ENCODE assay signal across 8 mouse cellular contexts in the genomic region with DNA sequence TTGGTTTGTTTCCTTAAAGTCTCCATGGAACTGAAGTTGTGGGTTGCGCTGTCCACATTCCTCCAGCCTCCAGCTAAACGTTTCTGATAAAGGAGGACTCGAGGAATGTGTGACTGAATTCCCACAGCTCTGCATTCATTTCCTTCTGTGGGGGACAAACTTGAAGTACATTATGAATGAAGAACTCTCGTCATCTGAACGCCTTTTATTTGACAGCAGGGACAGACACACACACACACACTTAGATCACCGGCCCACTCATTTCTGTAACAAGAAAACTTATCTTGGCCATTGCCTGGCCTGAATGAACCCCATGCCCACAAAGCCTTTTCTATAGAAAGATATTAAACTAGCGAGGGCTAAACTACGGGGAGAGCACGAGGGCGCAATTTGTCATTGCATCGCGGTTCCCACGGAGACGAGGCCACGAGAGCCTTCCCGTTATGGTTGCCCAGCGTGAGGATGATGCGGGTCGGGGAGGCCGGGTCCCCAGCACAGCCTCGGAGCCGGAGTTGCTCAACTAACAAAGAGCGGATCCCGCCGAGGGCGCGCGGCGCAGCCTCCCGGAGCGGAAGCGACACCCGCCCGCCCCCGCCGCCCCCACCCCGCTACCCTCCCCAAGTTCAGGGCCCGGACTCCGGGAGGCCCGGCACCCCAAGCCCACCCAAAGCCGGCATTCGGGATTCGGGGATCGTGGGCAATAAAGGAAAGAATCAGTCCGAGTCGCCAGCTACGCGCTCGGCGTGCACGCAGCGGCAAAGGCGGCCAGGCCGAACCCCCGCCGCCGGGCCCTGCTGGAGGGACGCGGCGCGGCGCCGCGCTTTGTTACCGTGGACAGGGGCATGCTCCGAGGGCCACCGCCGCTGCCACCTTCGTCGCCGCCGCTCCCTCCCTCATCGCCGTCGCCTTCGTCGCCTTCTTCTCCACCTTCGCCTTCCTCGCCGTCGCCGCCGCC. TPM values are rescaled to one million over a fixed set of nuclear protein-coding genes. Genes with fewer than 3 reads are reported as not detected.
DNase-seq lines count a peak whose midpoint lies in the region; ATAC-seq lines count a peak whose summit lies in the region.

No protein-coding gene starts in this region.

- 0 out of 2 replicates have a peak, but pooled peaks cover 4% of the 10 kb centered on the region for H3K36me3 ChIP-seq in forebrain, embryonic 12.5 days (replicated peaks)

- intact Hi-C loops in left cerebral cortex, postnatal 36 days (cut with DNase I): no loop called here

- peak overlapping the region; percentile 98 for H3K9ac ChIP-seq in forebrain, embryonic 12.5 days

- under 1% methylated on average over 82 of the region's 83 CpGs for WGBS in forebrain, embryonic 12.5 days

- peak; percentile 60 for DNase-seq in NIH3T3 (ENCODE audit: low read depth)
- peak; percentile 34 for DNase-seq in c-Kit-negative CD71-positive TER-119-positive erythroid progenitor cells, embryonic 14.5 days (ENCODE audit: low read depth, low spot score)
- DNase-seq in heart, postnatal 4 days: peak; percentile 68
- DNase-seq in left cerebral cortex, postnatal 36 days (ENCODE audit: low spot score in 2 of 2): peak; percentile 40 to 43
- peak; percentile 61 for DNase-seq in mesoderm, embryonic 11.5 days (ENCODE audit: low read depth, low spot score)
- peak; percentile 60 for DNase-seq in right cerebral cortex, postnatal 4 days

- peak overlapping the region; percentile 100 for H3K27ac ChIP-seq in forebrain, embryonic 12.5 days

- H3K27me3 ChIP-seq in forebrain, embryonic 12.5 days: no peaks in the 10 kb centered on the region

- peak overlapping the region; percentile 75 for H3K4me3 ChIP-seq in forebrain, embryonic 12.5 days (replicated peaks)

- peak; percentile 31 for ATAC-seq in forebrain, embryonic 12.5 days (ENCODE audit: low FRiP score)
- ATAC-seq in megakaryocyte-erythroid progenitor cell, adult 5-6 weeks (replicated peaks; ENCODE audit: low FRiP score, low TSS enrichment, poor library complexity, severe bottlenecking): no peak

- H3K4me1 ChIP-seq in forebrain, embryonic 12.5 days: peaks cover 31% of the 10 kb centered on the region

- H3K4me2 ChIP-seq in forebrain, embryonic 12.5 days: peak overlapping the region; percentile 61

- H3K9me3 ChIP-seq in forebrain, embryonic 12.5 days: no peaks in the 10 kb centered on the region

RNA-seq across cellular contexts. Expression of a gene that starts 1.0 kb away (rescaled TPM):
- polyA plus RNA-seq in forebrain, embryonic 12.5 days (2016; fragmentation: Nextera tagmentation; extraction: Ambion mirVana): 126 and 130 TPM in 2 replicates
- total RNA-seq in heart, postnatal 4 days (2021): 10 to 100 TPM; 51.1 to 57.8 TPM
- 10 to 100 TPM; 51.4 to 58.4 TPM for total RNA-seq in left cerebral cortex, postnatal 36 days (2021)
- 79.4 and 80.8 TPM in 2 replicates for total RNA-seq in megakaryocyte-erythroid progenitor cell, adult 5-6 weeks (2014; fragmentation: Nextera tagmentation)
- 63.8 and 72.3 TPM in 2 replicates for total RNA-seq in megakaryocyte-erythroid progenitor cell, adult 5-6 weeks (2017)
